Mouse (Mus musculus) brain, embryonic 14.5 days (tissue): ENCODE results near the gene Dlgap4.

ENCODE experiments used
- CTCF ChIP-seq: fragments of 200-500 bp; IDR thresholded peaks from 2 replicates; pipeline ENCODE4 v1.5.1; 2012; ENCODE audit warnings: inconsistent platforms, mild to moderate bottlenecking, moderate library complexity, borderline replicate concordance; ENCODE audit not compliant: insufficient read depth, insufficient read length; ENCODE audit errors: extremely low read depth
- POLR2A ChIP-seq: fragments of 200-500 bp; IDR thresholded peaks from 2 replicates; pipeline ENCODE4 v1.6.1; 2012; ENCODE audit warnings: mild to moderate bottlenecking, inconsistent platforms, borderline replicate concordance; ENCODE audit not compliant: poor library complexity, insufficient read depth, insufficient read length, severe bottlenecking; ENCODE audit errors: extremely low read depth

DNA sequence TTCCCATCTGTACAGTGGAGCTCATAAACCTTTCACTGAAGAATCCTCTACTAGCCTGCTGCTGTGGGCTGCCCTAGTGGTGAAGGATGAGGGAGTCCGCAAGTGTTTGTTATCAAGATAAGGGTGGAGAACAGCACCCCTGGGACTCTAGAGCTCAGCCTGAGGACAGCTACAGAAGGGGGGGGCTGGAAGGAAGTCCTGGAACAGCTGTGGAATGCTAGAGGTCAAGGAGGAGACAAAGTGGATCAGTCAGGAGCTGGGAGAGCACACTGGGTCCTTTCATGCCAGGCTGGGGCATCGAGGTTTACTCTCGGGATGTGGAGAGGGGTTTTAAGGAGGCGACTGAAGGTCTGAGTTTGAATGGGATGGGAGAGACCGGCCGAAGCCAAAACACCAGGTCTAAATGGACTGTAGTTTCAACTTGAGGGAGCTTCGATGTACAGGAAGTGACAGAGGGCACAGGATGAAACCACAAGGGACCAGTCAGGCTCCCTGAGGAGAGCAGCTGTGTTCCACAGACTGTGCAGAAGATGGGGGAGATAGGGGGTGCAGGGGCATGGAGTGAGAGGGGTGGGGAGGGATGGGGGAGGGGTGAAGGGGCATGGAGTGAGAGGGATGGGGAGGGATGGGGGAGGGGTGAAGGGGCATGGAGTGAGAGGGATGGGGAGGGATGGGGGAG lies 164.0 kb downstream of the Dlgap4 start:
- TF ChIP-seq CTCF = no peak
- TF ChIP-seq POLR2A = no peak
